Mouse (Mus musculus): Measurements from ENCODE around the gene Akr1cl. TPM values are rescaled to one million over a fixed set of nuclear protein-coding genes. Genes with fewer than 3 reads are reported as not detected.

Akr1cl gene
- not detected in 2 replicates for polyA plus RNA-seq (2015; fragmentation: Nextera tagmentation; extraction: Ambion mirVana)

DNA sequence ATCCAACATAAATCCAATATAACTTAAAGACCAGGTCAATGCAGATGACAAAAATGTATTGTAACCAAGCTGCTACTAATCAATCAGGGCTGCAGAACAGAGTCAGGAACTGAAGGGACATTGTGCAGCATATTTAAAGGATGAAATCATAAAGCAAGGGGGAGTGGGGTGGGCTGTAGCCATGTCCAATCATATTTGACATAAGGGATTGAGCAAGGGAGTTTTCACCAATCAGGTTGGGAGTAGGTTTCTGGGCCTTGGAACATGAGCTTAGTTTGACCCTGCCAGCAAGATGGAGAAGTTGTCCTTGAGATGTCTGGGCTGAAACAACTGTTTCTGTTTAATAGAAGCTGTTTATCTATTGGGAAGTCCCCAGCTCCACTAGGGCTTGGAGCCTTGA is at the start of gene Akr1cl:
Gene Akr1cl (minus strand): TSS at position 119 of the 400 bp plus-strand sequence.
- TF ChIP-seq CTCF (IDR thresholded peaks at IDR 0.05; ENCODE audit: low read depth): no peak
- no peak for TF ChIP-seq EP300 (IDR thresholded peaks at IDR 0.05; ENCODE audit: low read depth)
- no peak within 1 kb of the TSS for H3K4me2 ChIP-seq (ENCODE audit: low read depth, low read length)
- H3K4me1 ChIP-seq (ENCODE audit: insufficient read depth): no peaks in the 10 kb centered on the region
- H3K36me3 ChIP-seq (replicated peaks; ENCODE audit: insufficient read depth, low read length): no peaks in the 10 kb centered on the region
- DNase-seq: no peak
- no peaks in the 10 kb centered on the region for H3K9me3 ChIP-seq (ENCODE audit: low read length)
- H3K27me3 ChIP-seq (ENCODE audit: insufficient read depth, low read length): no peaks in the 10 kb centered on the region
- no peak within 1 kb of the TSS for H3K4me3 ChIP-seq (ENCODE audit: low read depth, low read length)
- H3K27ac ChIP-seq (ENCODE audit: low read depth): no peak within 1 kb of the TSS
- ATAC-seq: no peak
- H3K9ac ChIP-seq (replicated peaks): no peak within 1 kb of the TSS

DNA sequence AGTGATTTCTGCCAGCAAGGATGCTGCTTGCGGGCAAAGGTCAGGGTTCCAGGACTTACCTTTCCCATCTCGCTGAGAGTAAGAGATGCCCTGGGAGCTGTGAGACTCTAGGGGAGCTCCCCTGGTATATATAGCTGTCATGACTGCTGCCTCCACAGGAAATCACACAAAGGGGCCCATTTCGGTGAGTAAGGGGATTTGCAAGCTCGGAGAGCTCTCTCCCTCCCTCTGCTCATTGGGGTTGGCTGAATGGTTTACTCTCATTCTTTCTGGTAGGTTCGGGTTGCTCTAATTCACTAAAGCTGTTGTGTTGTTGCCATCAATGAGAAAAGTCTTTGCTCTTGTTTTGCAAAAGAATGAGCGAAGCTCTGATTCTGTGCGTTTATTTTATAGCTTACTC is 49.6 kb upstream of the Akr1cl start, which contains the start of gene Crygb:
Gene Crygb (minus strand): TSS at position 101 of the 400 bp plus-strand sequence.
- no peaks in the 10 kb centered on the region for H3K36me3 ChIP-seq (replicated peaks; ENCODE audit: insufficient read depth, low read length)

DNA sequence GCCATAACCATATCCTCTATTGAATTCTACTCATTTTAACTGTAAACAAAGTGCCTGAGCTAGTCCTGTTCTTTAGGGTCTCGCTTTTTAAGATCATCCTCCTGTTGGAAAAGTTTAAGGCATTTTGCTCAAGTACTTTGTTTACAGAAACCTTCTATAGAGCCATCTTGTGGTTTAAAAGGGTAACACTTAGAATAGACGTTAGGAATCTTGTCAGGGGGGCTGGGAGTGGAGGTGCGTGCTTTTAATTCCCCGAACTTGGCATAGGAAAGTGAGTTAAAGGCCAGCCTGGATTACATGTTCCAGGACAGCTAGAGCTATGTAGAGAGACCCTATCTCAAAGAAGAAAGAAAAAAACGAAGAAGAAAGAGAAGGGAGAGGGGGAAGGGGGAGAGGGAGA is 43.0 kb upstream of the Akr1cl start:
- WGBS (ENCODE audit: insufficient replicate concordance): 23% methylated on average over 5 of the region's 5 CpGs
- no peak for TF ChIP-seq EP300 (IDR thresholded peaks at IDR 0.05; ENCODE audit: low read depth)
- TF ChIP-seq CTCF (IDR thresholded peaks at IDR 0.05; ENCODE audit: low read depth): peak; percentile 16; the same call in 1 of the 2 replicates
- H3K27ac ChIP-seq (ENCODE audit: low read depth): no peak overlapping the region
- ATAC-seq (no peak), DNase-seq (no peak)
- H3K36me3 ChIP-seq (replicated peaks; ENCODE audit: insufficient read depth, low read length): no peaks in the 10 kb centered on the region
- H3K9me3 ChIP-seq (ENCODE audit: low read length): no peaks in the 10 kb centered on the region
- no peaks in the 10 kb centered on the region for H3K4me1 ChIP-seq (ENCODE audit: insufficient read depth)
- no peaks in the 10 kb centered on the region for H3K27me3 ChIP-seq (ENCODE audit: insufficient read depth, low read length)
- H3K4me2 ChIP-seq (ENCODE audit: low read depth, low read length): no peak overlapping the region
- H3K9ac ChIP-seq (replicated peaks): no peak overlapping the region
- no peak overlapping the region for H3K4me3 ChIP-seq (ENCODE audit: low read depth, low read length)

More for the DNA sequence above, 49.6 kb upstream of the Akr1cl start, which contains the start of gene Crygb:
- Histone ChIP-seq H3K4me2 (ENCODE audit: low read depth, low read length) (no peak within 1 kb of the TSS), H3K27me3 (ENCODE audit: insufficient read depth, low read length) (no peaks in the 10 kb centered on the region), H3K27ac (ENCODE audit: low read depth) (no peak within 1 kb of the TSS), H3K4me1 (ENCODE audit: insufficient read depth) (no peaks in the 10 kb centered on the region), H3K9ac (replicated peaks) (no peak within 1 kb of the TSS), H3K9me3 (ENCODE audit: low read length) (no peaks in the 10 kb centered on the region), H3K4me3 (ENCODE audit: low read depth, low read length) (no peak within 1 kb of the TSS)
- WGBS (ENCODE audit: insufficient replicate concordance): 45% methylated on average over 7 of the region's 7 CpGs
- DNase-seq (no peak), ATAC-seq (no peak)
- TF ChIP-seq CTCF (IDR thresholded peaks at IDR 0.05; ENCODE audit: low read depth): no peak
- TF ChIP-seq EP300 (IDR thresholded peaks at IDR 0.05; ENCODE audit: low read depth): no peak

DNA sequence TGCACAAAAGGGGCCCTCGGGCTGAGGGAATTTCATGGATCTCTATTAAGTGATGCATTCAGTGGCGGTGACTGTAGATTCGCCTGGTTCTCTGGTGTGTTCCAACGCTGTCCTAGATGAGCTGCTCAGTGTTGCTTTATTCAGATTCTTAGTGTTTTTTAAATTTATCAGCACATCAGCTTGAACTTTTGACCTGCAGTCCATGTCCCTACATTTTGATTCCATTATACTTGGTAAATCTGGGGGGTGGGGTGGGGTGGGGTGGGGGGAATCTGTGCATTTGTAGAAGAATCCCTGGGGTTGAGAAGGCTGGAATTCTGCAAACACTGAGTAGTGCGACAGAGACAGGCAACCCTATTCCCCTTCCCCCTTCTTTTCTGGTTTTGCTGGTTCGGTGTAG is 41.0 kb upstream of the Akr1cl start, which contains the start of gene Crygc:
Gene Crygc (minus strand): TSS at position 101 of the 400 bp plus-strand sequence.
- no peak within 1 kb of the TSS for H3K4me3 ChIP-seq (ENCODE audit: low read depth, low read length)
- no peak within 1 kb of the TSS for H3K27ac ChIP-seq (ENCODE audit: low read depth)
- H3K4me1 ChIP-seq (ENCODE audit: insufficient read depth): no peaks in the 10 kb centered on the region
- no peaks in the 10 kb centered on the region for H3K9me3 ChIP-seq (ENCODE audit: low read length)
- no peaks in the 10 kb centered on the region for H3K27me3 ChIP-seq (ENCODE audit: insufficient read depth, low read length)
- H3K4me2 ChIP-seq (ENCODE audit: low read depth, low read length): no peak within 1 kb of the TSS
- DNase-seq: no peak
- WGBS (ENCODE audit: insufficient replicate concordance): 64% methylated on average over 6 of the region's 6 CpGs
- H3K36me3 ChIP-seq (replicated peaks; ENCODE audit: insufficient read depth, low read length): no peaks in the 10 kb centered on the region
- TF ChIP-seq EP300 (IDR thresholded peaks at IDR 0.05; ENCODE audit: low read depth) (no peak), CTCF (IDR thresholded peaks at IDR 0.05; ENCODE audit: low read depth) (no peak)
- ATAC-seq: no peak
- no peak within 1 kb of the TSS for H3K9ac ChIP-seq (replicated peaks)

DNA sequence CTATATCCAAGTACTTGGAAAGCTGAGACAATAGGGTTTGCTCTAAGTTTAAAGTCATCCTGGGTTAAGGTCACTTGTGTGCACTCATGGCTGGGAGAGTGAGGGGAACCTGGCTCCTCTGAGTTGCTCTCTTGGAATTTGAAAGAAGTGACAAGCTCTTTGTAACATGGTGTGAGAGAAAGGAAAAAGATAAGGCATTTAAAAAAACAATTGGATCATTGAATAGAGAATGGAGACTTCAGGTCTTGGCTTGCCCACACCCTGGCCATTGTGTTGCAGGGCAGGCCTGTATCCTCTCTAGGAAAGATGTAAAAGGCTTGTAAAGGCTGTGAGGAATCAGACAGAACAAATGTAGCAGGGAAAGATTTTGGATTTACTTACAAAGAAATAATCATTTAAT is 35.3 kb upstream of the Akr1cl start:
- no peaks in the 10 kb centered on the region for H3K9me3 ChIP-seq (ENCODE audit: low read length)
- H3K9ac ChIP-seq (replicated peaks): no peak overlapping the region
- no peak overlapping the region for H3K4me3 ChIP-seq (ENCODE audit: low read depth, low read length)
- H3K27ac ChIP-seq (ENCODE audit: low read depth): no peak overlapping the region
- H3K4me2 ChIP-seq (ENCODE audit: low read depth, low read length): no peak overlapping the region
- no peak for DNase-seq
- no peaks in the 10 kb centered on the region for H3K27me3 ChIP-seq (ENCODE audit: insufficient read depth, low read length)
- no peaks in the 10 kb centered on the region for H3K4me1 ChIP-seq (ENCODE audit: insufficient read depth)
- H3K36me3 ChIP-seq (replicated peaks; ENCODE audit: insufficient read depth, low read length): no peaks in the 10 kb centered on the region
- no peak for ATAC-seq
- no peak for TF ChIP-seq CTCF (IDR thresholded peaks at IDR 0.05; ENCODE audit: low read depth)
- no peak for TF ChIP-seq EP300 (IDR thresholded peaks at IDR 0.05; ENCODE audit: low read depth)

DNA sequence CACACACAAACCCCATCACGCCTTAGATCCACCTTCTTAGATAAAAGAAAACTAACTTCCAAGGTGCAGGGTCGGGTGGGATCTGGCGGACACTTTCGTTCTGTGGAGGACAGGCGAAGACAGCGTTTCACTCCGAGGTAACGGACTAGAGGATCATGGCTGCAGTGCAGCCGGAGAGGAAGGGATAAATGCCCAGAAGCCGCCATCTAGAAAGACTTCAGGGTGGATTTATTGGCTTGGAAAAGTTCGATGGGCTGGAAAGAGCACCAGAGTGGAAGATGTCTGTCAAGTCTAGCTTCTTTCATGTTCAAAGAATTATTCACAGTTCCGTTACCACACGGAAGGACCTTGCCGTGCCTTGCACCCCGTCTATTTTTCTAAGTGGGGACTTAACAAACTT is 31.6 kb upstream of the Akr1cl start:
- 81% methylated on average over 15 of the region's 15 CpGs for WGBS (ENCODE audit: insufficient replicate concordance)
- TF ChIP-seq EP300 (IDR thresholded peaks at IDR 0.05; ENCODE audit: low read depth) (no peak), CTCF (IDR thresholded peaks at IDR 0.05; ENCODE audit: low read depth) (no peak)
- H3K4me1 ChIP-seq (ENCODE audit: insufficient read depth): no peaks in the 10 kb centered on the region
- ATAC-seq (no peak), DNase-seq (no peak)
- H3K9me3 ChIP-seq (ENCODE audit: low read length): no peaks in the 10 kb centered on the region
- H3K27ac ChIP-seq (ENCODE audit: low read depth): no peak overlapping the region
- no peak overlapping the region for H3K9ac ChIP-seq (replicated peaks)
- no peaks in the 10 kb centered on the region for H3K36me3 ChIP-seq (replicated peaks; ENCODE audit: insufficient read depth, low read length)
- no peak overlapping the region for H3K4me3 ChIP-seq (ENCODE audit: low read depth, low read length)
- H3K4me2 ChIP-seq (ENCODE audit: low read depth, low read length): no peak overlapping the region
- no peaks in the 10 kb centered on the region for H3K27me3 ChIP-seq (ENCODE audit: insufficient read depth, low read length)

DNA sequence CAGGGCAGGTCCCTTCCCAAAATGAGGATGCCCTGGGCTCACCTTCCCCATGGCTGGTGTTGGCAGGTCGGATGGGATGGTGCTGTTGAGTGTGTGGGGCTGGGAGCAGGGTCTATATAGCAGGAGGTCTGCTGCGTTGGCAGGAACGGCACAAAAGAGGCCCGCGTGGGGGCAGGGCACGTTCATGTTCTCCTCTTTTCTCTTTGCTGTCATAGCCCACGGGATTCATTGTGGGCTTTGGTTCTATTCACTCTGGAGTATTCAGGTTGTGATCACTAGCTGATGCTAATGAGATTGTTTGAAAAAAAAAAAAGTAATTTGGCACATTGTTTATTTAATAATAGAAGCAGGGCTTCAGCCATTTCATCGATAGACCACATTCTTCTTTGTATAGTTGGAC is 30.8 kb upstream of the Akr1cl start, which contains the start of gene Crygd:
Gene Crygd (minus strand): TSS at position 101 of the 400 bp plus-strand sequence.
- TF ChIP-seq EP300 (IDR thresholded peaks at IDR 0.05; ENCODE audit: low read depth) (no peak), CTCF (IDR thresholded peaks at IDR 0.05; ENCODE audit: low read depth) (no peak)
- H3K27me3 ChIP-seq (ENCODE audit: insufficient read depth, low read length): no peaks in the 10 kb centered on the region
- WGBS (ENCODE audit: insufficient replicate concordance): 74% methylated on average over 8 of the region's 8 CpGs
- no peaks in the 10 kb centered on the region for H3K4me1 ChIP-seq (ENCODE audit: insufficient read depth)
- DNase-seq (no peak), ATAC-seq (no peak)
- no peak within 1 kb of the TSS for H3K4me2 ChIP-seq (ENCODE audit: low read depth, low read length)
- H3K27ac ChIP-seq (ENCODE audit: low read depth): no peak within 1 kb of the TSS
- no peaks in the 10 kb centered on the region for H3K9me3 ChIP-seq (ENCODE audit: low read length)
- H3K9ac ChIP-seq (replicated peaks): no peak within 1 kb of the TSS
- no peak within 1 kb of the TSS for H3K4me3 ChIP-seq (ENCODE audit: low read depth, low read length)
- no peaks in the 10 kb centered on the region for H3K36me3 ChIP-seq (replicated peaks; ENCODE audit: insufficient read depth, low read length)

All from liver, postnatal 0 days (tissue).